ENCODE assay signal across 25 mouse cellular contexts in genomic region chr6:33476134-33476533, GRCm38 (mm10).
"Had no signal": no experiment of that assay in that cellular context is flagged by ENCODE, and none has a peak within 500 bp of the region (broad histone marks: within the 10 kb centered on the region; RNA-seq: fewer than 3 reads in every experiment).

No protein-coding gene starts in this region.

- H3K9ac ChIP-seq: heart, embryonic 12.5 days; hindbrain, embryonic 12.5 days; hindbrain, embryonic 14.5 days; intestine, embryonic 15.5 days; limb, embryonic 13.5 days; limb, embryonic 15.5 days; liver, embryonic 14.5 days had no signal

- DNase-seq: gastrocnemius, adult 2 months; gastrocnemius, postnatal 10 days; gastrocnemius, postnatal 25 days; heart, adult 18-20 months; heart, postnatal 10 days; heart, postnatal 4 days; kidney, adult 18-20 months; kidney, adult 8-10 months; kidney, postnatal 10 days; kidney, postnatal 25 days; kidney, postnatal 4 days; left cerebral cortex, postnatal 4 days had no signal

- H3K4me1 ChIP-seq: heart, embryonic 10.5 days; heart, embryonic 12.5 days; intestine, embryonic 15.5 days; limb, embryonic 13.5 days; limb, embryonic 15.5 days had no signal

- ATAC-seq: hindbrain, embryonic 16.5 days; inflammation-experienced regulatory T-cells, adult 6 months; intestine, embryonic 15.5 days; intestine, postnatal 0 days had no signal

- H3K9me3 ChIP-seq: heart, embryonic 10.5 days; heart, embryonic 12.5 days; hindbrain, embryonic 10.5 days; hindbrain, embryonic 12.5 days; intestine, embryonic 15.5 days; limb, embryonic 13.5 days; limb, embryonic 15.5 days had no signal

- H3K27ac ChIP-seq: gastrocnemius, adult 2 months; heart, embryonic 10.5 days; hindbrain, embryonic 10.5 days; hindbrain, embryonic 12.5 days; hindbrain, embryonic 14.5 days; intestine, embryonic 15.5 days; layer of hippocampus, adult 2 months; limb, embryonic 13.5 days; limb, embryonic 15.5 days; liver, embryonic 14.5 days had no signal

- H3K4me3 ChIP-seq: gastrocnemius, adult 2 months; heart, embryonic 10.5 days; heart, embryonic 12.5 days; hindbrain, embryonic 10.5 days; hindbrain, embryonic 12.5 days; intestine, embryonic 15.5 days; layer of hippocampus, adult 2 months; limb, embryonic 13.5 days; limb, embryonic 15.5 days had no signal

- H3K27me3 ChIP-seq: heart, embryonic 12.5 days; hindbrain, embryonic 12.5 days; intestine, embryonic 15.5 days; limb, embryonic 13.5 days; limb, embryonic 15.5 days had no signal

- H3K36me3 ChIP-seq: heart, embryonic 10.5 days; heart, embryonic 12.5 days; hindbrain, embryonic 10.5 days; hindbrain, embryonic 12.5 days; intestine, embryonic 15.5 days; limb, embryonic 13.5 days; limb, embryonic 15.5 days had no signal

- H3K4me2 ChIP-seq: heart, embryonic 12.5 days; hindbrain, embryonic 12.5 days; hindbrain, embryonic 14.5 days; intestine, embryonic 15.5 days; limb, embryonic 13.5 days; limb, embryonic 15.5 days had no signal
